Mouse (Mus musculus): ENCODE measurements around the gene Cfap58. TPM values are rescaled to one million over a fixed set of nuclear protein-coding genes. Genes with fewer than 3 reads are reported as not detected.

The Cfap58 gene
- polyA plus RNA-seq, 1 experiment = not detected

DNA sequence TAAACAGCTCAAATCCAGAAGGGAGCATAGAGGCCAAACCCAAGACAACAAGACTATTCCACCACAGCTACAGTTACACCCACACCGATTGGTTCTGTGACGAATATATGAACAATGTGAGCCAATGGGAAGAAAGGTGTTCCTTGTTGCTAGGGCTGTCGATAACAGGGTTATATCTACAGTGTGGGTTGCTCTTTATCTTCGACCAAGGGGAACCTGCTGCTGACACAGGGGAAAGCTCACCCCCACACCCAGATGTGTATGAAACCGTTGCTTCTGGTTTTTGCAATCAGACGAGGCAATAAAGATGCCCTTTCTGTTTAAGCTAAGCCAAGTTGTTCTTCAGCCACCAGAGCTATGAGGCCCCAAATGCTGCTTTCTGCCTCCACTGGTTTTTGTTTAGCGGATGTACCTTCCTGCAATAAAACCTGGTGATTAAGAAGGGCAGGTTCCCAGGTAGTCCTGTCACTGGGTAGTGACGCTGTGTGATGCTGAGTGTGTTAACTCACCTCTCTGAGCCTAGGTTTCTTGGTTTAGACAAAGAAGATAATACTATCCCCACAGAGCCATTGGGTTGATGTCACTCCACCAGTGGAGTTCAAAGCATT lies 38.9 kb upstream of the Cfap58 start:
- Histone ChIP-seq H3K36me3 (ENCODE audit: control insufficient read depth, insufficient read depth) (peaks cover 89% of the 10 kb centered on the region), H3K79me2 (ENCODE audit: control insufficient read depth, insufficient read depth) (peaks cover 88% of the 10 kb centered on the region), H3K79me3 (ENCODE audit: low read depth) (peaks cover 71% of the 10 kb centered on the region), H3K4me3 (ENCODE audit: insufficient read depth, poor library complexity, severe bottlenecking) (no peak overlapping the region), H3K27me3 (ENCODE audit: control insufficient read depth, insufficient read depth, insufficient read length) (no peaks in the 10 kb centered on the region), H3ac (ENCODE audit: control insufficient read depth, insufficient read length, low read depth) (no peak overlapping the region)
- TF ChIP-seq MAX (IDR thresholded peaks at IDR 0.05) = no peak
- no peak for TF ChIP-seq FOSL1 (IDR thresholded peaks at IDR 0.05; ENCODE audit: insufficient read depth, low read length, poor library complexity, severe bottlenecking)
- TF ChIP-seq MYOD1 (IDR thresholded peaks at IDR 0.05; ENCODE audit: control insufficient read depth, insufficient read length, low read depth) = no peak
- TF ChIP-seq CTCF (IDR thresholded peaks at IDR 0.05; ENCODE audit: control insufficient read depth, insufficient read depth, insufficient read length) = no peak
- TF ChIP-seq CEBPB (IDR thresholded peaks at IDR 0.05; ENCODE audit: low read depth) = no peak
- TF ChIP-seq USF1 (IDR thresholded peaks at IDR 0.05; ENCODE audit: low read depth) = no peak
- no peak for TF ChIP-seq MYOG (IDR thresholded peaks at IDR 0.05; ENCODE audit: control insufficient read depth, extremely low read depth, insufficient read length)

DNA sequence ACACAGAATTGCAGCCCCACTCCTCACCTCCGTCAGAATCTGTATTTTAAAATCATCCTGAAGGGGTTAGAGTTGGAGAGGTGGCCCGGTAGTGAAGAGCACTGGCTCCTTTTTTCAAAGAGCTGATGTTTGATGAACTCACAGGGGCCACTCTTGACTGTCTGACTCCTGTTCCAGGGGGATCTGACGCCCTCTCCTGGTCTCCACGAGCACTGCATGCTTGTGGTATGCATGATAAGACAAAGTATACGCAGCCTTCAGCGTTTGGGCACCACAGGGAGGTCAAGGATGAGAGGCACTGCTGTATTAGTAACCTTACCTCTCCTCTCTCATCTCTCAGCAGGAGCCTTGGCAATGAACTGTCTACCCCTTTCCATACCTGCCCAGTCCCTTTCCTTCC lies 37.5 kb upstream of the Cfap58 start:
- Histone ChIP-seq H3K79me2 (ENCODE audit: control insufficient read depth, insufficient read depth) (peaks cover 100% of the 10 kb centered on the region), H3K36me3 (ENCODE audit: control insufficient read depth, insufficient read depth) (peaks cover 88% of the 10 kb centered on the region), H3K27me3 (ENCODE audit: control insufficient read depth, insufficient read depth, insufficient read length) (no peaks in the 10 kb centered on the region), H3ac (ENCODE audit: control insufficient read depth, insufficient read length, low read depth) (no peak overlapping the region), H3K79me3 (ENCODE audit: low read depth) (peaks cover 83% of the 10 kb centered on the region), H3K4me3 (ENCODE audit: insufficient read depth, poor library complexity, severe bottlenecking) (no peak overlapping the region)
- TF ChIP-seq USF1 (IDR thresholded peaks at IDR 0.05; ENCODE audit: low read depth) = no peak
- no peak for TF ChIP-seq MYOD1 (IDR thresholded peaks at IDR 0.05; ENCODE audit: control insufficient read depth, insufficient read length, low read depth)
- TF ChIP-seq CEBPB (IDR thresholded peaks at IDR 0.05; ENCODE audit: low read depth) = no peak
- TF ChIP-seq CTCF (IDR thresholded peaks at IDR 0.05; ENCODE audit: control insufficient read depth, insufficient read depth, insufficient read length) = no peak
- TF ChIP-seq MYOG (IDR thresholded peaks at IDR 0.05; ENCODE audit: control insufficient read depth, extremely low read depth, insufficient read length) = no peak
- no peak for TF ChIP-seq MAX (IDR thresholded peaks at IDR 0.05)
- TF ChIP-seq FOSL1 (IDR thresholded peaks at IDR 0.05; ENCODE audit: insufficient read depth, low read length, poor library complexity, severe bottlenecking) = no peak

DNA sequence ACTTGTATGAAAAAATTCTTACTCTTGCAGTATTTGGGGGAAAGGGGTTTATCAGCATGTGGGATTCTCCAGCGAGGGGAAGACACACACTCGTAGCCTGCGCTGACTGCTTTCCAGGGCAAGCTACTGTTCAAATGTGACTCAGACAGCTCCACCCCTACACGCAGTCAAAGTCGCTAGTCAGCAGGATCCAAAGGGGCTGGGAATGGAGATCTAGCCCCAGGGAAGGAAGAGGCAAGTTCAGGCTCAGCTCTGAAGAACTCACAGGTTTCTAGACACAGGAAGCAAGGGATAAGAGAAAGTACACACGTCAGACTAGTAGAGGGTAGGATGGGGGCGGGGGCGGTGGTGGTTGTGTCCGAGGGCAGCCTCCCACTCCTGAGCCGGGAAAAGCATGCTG lies 36.9 kb upstream of the Cfap58 start:
- Histone ChIP-seq H3K79me2 (ENCODE audit: control insufficient read depth, insufficient read depth) (peaks cover 100% of the 10 kb centered on the region), H3ac (ENCODE audit: control insufficient read depth, insufficient read length, low read depth) (no peak overlapping the region), H3K36me3 (ENCODE audit: control insufficient read depth, insufficient read depth) (peaks cover 88% of the 10 kb centered on the region), H3K4me3 (ENCODE audit: insufficient read depth, poor library complexity, severe bottlenecking) (no peak overlapping the region), H3K79me3 (ENCODE audit: low read depth) (peaks cover 84% of the 10 kb centered on the region), H3K27me3 (ENCODE audit: control insufficient read depth, insufficient read depth, insufficient read length) (no peaks in the 10 kb centered on the region)
- no peak for TF ChIP-seq MAX (IDR thresholded peaks at IDR 0.05)
- no peak for TF ChIP-seq USF1 (IDR thresholded peaks at IDR 0.05; ENCODE audit: low read depth)
- no peak for TF ChIP-seq CEBPB (IDR thresholded peaks at IDR 0.05; ENCODE audit: low read depth)
- TF ChIP-seq MYOG (IDR thresholded peaks at IDR 0.05; ENCODE audit: control insufficient read depth, extremely low read depth, insufficient read length) = no peak
- TF ChIP-seq FOSL1 (IDR thresholded peaks at IDR 0.05; ENCODE audit: insufficient read depth, low read length, poor library complexity, severe bottlenecking) = no peak
- TF ChIP-seq MYOD1 (IDR thresholded peaks at IDR 0.05; ENCODE audit: control insufficient read depth, insufficient read length, low read depth) = no peak
- no peak for TF ChIP-seq CTCF (IDR thresholded peaks at IDR 0.05; ENCODE audit: control insufficient read depth, insufficient read depth, insufficient read length)

DNA sequence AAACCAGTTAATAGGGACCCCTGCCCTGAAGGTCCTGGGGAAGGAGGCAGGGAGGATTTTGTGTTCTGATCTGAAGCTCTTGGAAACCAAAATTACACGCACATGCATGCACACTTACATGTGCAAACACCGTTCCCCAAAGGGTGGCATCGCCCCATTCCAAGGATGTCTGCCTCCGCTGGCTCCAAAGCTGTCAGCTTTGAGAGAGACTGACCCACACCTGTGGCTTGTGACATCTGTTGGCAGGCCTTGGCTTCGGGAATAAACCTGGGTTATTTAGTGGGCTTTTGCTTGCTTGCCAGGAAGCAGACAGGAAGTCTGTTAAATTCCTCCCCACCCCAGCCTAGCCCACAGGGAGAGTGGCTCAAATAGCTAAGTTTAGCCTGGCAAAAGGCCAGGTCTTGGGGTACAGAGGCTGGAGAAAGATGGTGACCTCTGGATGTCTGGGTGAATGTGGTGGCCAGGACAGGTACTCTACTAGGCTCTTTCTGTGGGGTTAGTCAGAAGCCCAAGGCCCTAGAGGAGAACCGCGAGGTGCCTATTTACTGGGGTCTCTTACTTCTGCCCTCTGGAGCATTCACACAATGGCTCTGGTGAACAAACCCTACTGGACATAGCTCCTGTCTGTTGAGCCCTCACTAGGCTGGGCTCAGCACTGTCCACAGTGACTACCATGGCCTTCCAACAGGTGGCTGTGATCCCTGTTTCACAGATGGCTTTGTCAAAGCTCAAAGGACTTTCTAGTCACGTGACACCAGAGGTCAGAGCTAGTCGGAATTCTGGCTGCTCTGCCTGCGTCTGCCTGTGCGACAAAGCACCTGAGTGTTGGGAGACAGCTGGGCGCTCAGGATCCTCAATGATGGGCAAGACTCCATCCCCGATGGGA lies 34.9 kb upstream of the Cfap58 start:
- Histone ChIP-seq H3K79me3 (ENCODE audit: low read depth) (peaks cover 80% of the 10 kb centered on the region), H3K4me3 (ENCODE audit: insufficient read depth, poor library complexity, severe bottlenecking) (no peak overlapping the region), H3K79me2 (ENCODE audit: control insufficient read depth, insufficient read depth) (peaks cover 97% of the 10 kb centered on the region), H3ac (ENCODE audit: control insufficient read depth, insufficient read length, low read depth) (no peak overlapping the region), H3K36me3 (ENCODE audit: control insufficient read depth, insufficient read depth) (peaks cover 78% of the 10 kb centered on the region), H3K27me3 (ENCODE audit: control insufficient read depth, insufficient read depth, insufficient read length) (no peaks in the 10 kb centered on the region)
- TF ChIP-seq USF1 (IDR thresholded peaks at IDR 0.05; ENCODE audit: low read depth) (peak; percentile 69), FOSL1 (IDR thresholded peaks at IDR 0.05; ENCODE audit: insufficient read depth, low read length, poor library complexity, severe bottlenecking) (no peak), MYOD1 (IDR thresholded peaks at IDR 0.05; ENCODE audit: control insufficient read depth, insufficient read length, low read depth) (peak; percentile 58), CTCF (IDR thresholded peaks at IDR 0.05; ENCODE audit: control insufficient read depth, insufficient read depth, insufficient read length) (no peak), MAX (IDR thresholded peaks at IDR 0.05) (no peak), CEBPB (IDR thresholded peaks at IDR 0.05; ENCODE audit: low read depth) (no peak), MYOG (IDR thresholded peaks at IDR 0.05; ENCODE audit: control insufficient read depth, extremely low read depth, insufficient read length) (no peak)

DNA sequence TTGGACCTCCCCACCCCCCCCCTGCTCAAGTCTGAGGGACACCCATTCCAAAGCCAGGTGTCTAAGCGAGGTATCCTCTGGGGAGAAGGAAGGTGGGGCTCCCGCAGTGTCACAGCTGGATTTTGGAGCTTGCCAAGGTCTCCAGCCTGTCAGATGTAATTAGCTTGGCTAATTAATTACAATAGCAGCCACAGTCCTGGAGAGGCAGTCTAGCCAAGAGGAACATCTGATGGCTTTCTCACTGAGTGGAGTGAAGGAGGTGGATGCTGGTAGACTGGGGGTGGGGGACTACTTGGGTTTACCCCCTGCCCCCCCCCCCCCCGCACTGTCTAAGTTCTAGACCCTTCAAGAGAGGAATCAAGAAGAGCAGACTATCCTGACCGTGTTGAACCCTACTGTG lies 33.8 kb upstream of the Cfap58 start:
- H3K79me3 ChIP-seq (ENCODE audit: low read depth) = peaks cover 80% of the 10 kb centered on the region
- peaks cover 97% of the 10 kb centered on the region for H3K79me2 ChIP-seq (ENCODE audit: control insufficient read depth, insufficient read depth)
- H3K27me3 ChIP-seq (ENCODE audit: control insufficient read depth, insufficient read depth, insufficient read length) = no peaks in the 10 kb centered on the region
- no peak overlapping the region for H3K4me3 ChIP-seq (ENCODE audit: insufficient read depth, poor library complexity, severe bottlenecking)
- TF ChIP-seq MYOG (IDR thresholded peaks at IDR 0.05; ENCODE audit: control insufficient read depth, extremely low read depth, insufficient read length) = no peak
- TF ChIP-seq MYOD1 (IDR thresholded peaks at IDR 0.05; ENCODE audit: control insufficient read depth, insufficient read length, low read depth) = no peak
- TF ChIP-seq MAX (IDR thresholded peaks at IDR 0.05) = no peak
- no peak for TF ChIP-seq FOSL1 (IDR thresholded peaks at IDR 0.05; ENCODE audit: insufficient read depth, low read length, poor library complexity, severe bottlenecking)
- no peak for TF ChIP-seq CEBPB (IDR thresholded peaks at IDR 0.05; ENCODE audit: low read depth)
- no peak for TF ChIP-seq CTCF (IDR thresholded peaks at IDR 0.05; ENCODE audit: control insufficient read depth, insufficient read depth, insufficient read length)
- TF ChIP-seq USF1 (IDR thresholded peaks at IDR 0.05; ENCODE audit: low read depth) = no peak
- peaks cover 75% of the 10 kb centered on the region for H3K36me3 ChIP-seq (ENCODE audit: control insufficient read depth, insufficient read depth)
- no peak overlapping the region for H3ac ChIP-seq (ENCODE audit: control insufficient read depth, insufficient read length, low read depth)

Data from C2C12 (cell line).